Mouse (Mus musculus) erythroblast, embryonic 14.5 days (primary cell): ENCODE measurements around the gene Sdk2.

Source experiments
- GATA1 ChIP-seq: IDR thresholded peaks from 2 replicates; pipeline ENCODE4 v1.6.1; 2012; ENCODE audit warnings: low read length, inconsistent platforms, mixed read lengths
- TAL1 ChIP-seq: IDR thresholded peaks from 3 replicates; pipeline ENCODE4 v1.6.1; 2012; ENCODE audit warnings: low read length, inconsistent platforms, mixed read lengths

DNA sequence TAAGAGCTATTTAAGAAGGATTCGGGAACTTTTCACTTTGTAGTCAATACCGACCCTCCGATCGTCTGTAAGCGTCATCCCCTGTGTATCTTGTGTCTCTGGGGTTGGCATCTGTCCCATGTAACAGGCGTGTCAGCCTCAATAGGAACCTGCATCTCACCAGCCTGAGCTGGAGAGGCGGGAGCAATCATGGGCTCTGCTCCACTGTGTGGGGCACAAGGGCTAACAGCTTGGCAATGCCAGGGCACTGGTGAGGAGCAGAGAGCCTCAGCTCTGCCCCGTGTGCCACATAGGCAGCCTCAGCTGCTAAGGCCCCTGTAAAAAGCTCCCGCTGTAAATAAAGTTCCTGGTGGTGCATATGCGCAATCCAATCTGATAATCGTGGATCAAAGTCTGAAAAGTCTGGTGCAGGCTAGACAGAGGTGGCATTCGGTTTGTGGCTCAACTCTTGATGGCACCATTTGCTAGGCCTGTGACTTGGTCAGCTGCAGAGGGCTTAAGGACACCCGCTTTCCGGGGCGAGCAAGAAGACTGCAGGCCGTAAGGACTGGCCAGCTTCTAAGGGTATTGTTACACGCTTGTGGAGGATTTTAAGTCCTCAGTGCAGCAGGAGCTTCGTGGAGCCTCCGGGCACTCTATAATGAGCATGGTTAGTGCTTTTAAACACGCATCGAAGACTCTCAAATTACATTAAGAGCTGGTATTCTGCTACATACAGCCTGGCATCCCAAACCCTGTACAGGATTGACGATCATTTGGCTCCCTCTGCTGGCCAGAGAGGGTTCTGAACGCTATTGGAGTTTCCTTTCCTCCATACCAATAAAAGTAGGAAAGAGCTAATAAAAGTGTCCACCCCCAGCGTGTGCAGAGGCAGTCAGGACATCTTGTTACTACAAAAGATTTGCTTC is 256.0 kb downstream of the Sdk2 start:
- TF ChIP-seq GATA1 (no peak), TAL1 (no peak)
